Mouse (Mus musculus) liver, adult 2 months (tissue): ENCODE measurements around the gene Smim15.

Experiments used
- CTCF ChIP-seq: fragments of 200-500 bp; IDR thresholded peaks from 2 replicates; pipeline ENCODE4 v1.5.1; 2011; ENCODE audit warnings: low read depth, low read length, control low read depth
- POLR2A ChIP-seq: fragments of 200-500 bp; IDR thresholded peaks from 2 replicates; pipeline ENCODE4 v1.6.1; 2011; ENCODE audit warnings: low read length, control low read depth; ENCODE audit not compliant: insufficient read depth; ENCODE audit errors: extremely low read depth

- TF ChIP-seq POLR2A: no peak
- TF ChIP-seq CTCF: no peak
Measured at GRCm38 (mm10) chr13:108070171-108070570, 25.9 kb downstream of the Smim15 start.
